In genomic region chr8:88633343-88633765, GRCm38 (mm10) we compare ENCODE assay signal across 11 mouse cellular contexts. TPM values are rescaled to one million over a fixed set of nuclear protein-coding genes. Genes with fewer than 3 reads are reported as not detected.
DNase-seq lines count a peak whose midpoint lies in the region; ATAC-seq and TF ChIP-seq lines count a peak whose summit lies in the region.
"Had no signal": no experiment of that assay in that cellular context is flagged by ENCODE, and none has a peak within 500 bp of the region (broad histone marks: within the 10 kb centered on the region; RNA-seq: fewer than 3 reads in every experiment).

No protein-coding gene starts in this region.

- H3K27me3 ChIP-seq in heart, embryonic 11.5 days (ENCODE audit: control insufficient read depth, insufficient read depth, low read length): peaks cover 9% of the 10 kb centered on the region

- no peaks in the 10 kb centered on the region for H3K9me3 ChIP-seq in heart, embryonic 11.5 days (replicated peaks; ENCODE audit: control insufficient read depth, low read length)
- H3K9me3 ChIP-seq: midbrain, embryonic 13.5 days had no signal

- 63% methylated on average over 7 of the region's 7 CpGs for WGBS in heart, embryonic 11.5 days (ENCODE audit: insufficient replicate concordance)
- 24% methylated on average over 7 of the region's 7 CpGs for WGBS in bone marrow, adult 2 months
- 34% methylated on average over 6 of the region's 7 CpGs for WGBS in macrophage (ENCODE audit: missing documents)

- peak; percentile 49 to 84 for DNase-seq in heart, adult 18-20 months
- no peak for DNase-seq in adipocyte (ENCODE audit: low spot score)
- no peak for DNase-seq in right cerebral cortex, postnatal 36 days (ENCODE audit: low spot score in 2 of 2)
- no peak for DNase-seq in urinary bladder, postnatal 25 days (ENCODE audit: low spot score)
- DNase-seq: adrenal gland, postnatal 10 days; gastrocnemius, postnatal 10 days had no signal

- peaks cover 75% of the 10 kb centered on the region for H3K79me2 ChIP-seq in macrophage (ENCODE audit: inconsistent target)

- H3K4me1 ChIP-seq in heart, embryonic 11.5 days (ENCODE audit: control insufficient read depth, insufficient read depth, low read length): peaks cover 3% of the 10 kb centered on the region; the same call in 1 of the 2 replicates
- H3K4me1 ChIP-seq in bone marrow, adult 2 months (ENCODE audit: control insufficient read depth, insufficient read depth, low read length): peaks cover 15% of the 10 kb centered on the region

- H3K27ac ChIP-seq in heart, embryonic 11.5 days (ENCODE audit: low read depth, low read length): no peak overlapping the region
- H3K27ac ChIP-seq in bone marrow, adult 2 months (ENCODE audit: control insufficient read depth, insufficient read depth, low read depth, low read length, poor library complexity): peak overlapping the region; percentile 66
- H3K27ac ChIP-seq in macrophage: peak overlapping the region; percentile 98
- H3K27ac ChIP-seq: midbrain, embryonic 13.5 days had no signal

- no peak overlapping the region for H3K4me2 ChIP-seq in heart, embryonic 11.5 days
- H3K4me2 ChIP-seq: midbrain, embryonic 13.5 days had no signal

- no peak overlapping the region for H3K9ac ChIP-seq in heart, embryonic 11.5 days (ENCODE audit: low read depth, low read length)
- H3K9ac ChIP-seq: midbrain, embryonic 13.5 days had no signal

- TF ChIP-seq CTCF in bone marrow, adult 2 months (IDR thresholded peaks at IDR 0.05; ENCODE audit: control insufficient read depth, insufficient read depth, low read length): no peak

- no peak for TF ChIP-seq POLR2A in bone marrow, adult 2 months (IDR thresholded peaks at IDR 0.05; ENCODE audit: borderline replicate concordance, control insufficient read depth, low read depth, low read length)

- no peak overlapping the region for H3K4me3 ChIP-seq in heart, embryonic 11.5 days (ENCODE audit: low read depth, low read length)
- peak overlapping the region; percentile 43 for H3K4me3 ChIP-seq in bone marrow, adult 2 months (replicated peaks; ENCODE audit: control insufficient read depth, low read depth, low read length)
- no peak overlapping the region for H3K4me3 ChIP-seq in macrophage (ENCODE audit: inconsistent target)
- H3K4me3 ChIP-seq: midbrain, embryonic 13.5 days had no signal

- ATAC-seq in heart, embryonic 11.5 days (replicated peaks; ENCODE audit: insufficient number of reproducible peaks, low FRiP score, low TSS enrichment): no peak
- peak; percentile 34 to 55 for ATAC-seq in hematopoietic stem cell, adult 5-6 weeks (replicated peaks in 1 of 2; ENCODE audit: insufficient read depth in 1 of 2, low FRiP score in 2 of 2, low TSS enrichment in 1 of 2, low read depth in 1 of 2, poor library complexity in 2 of 2, severe bottlenecking in 2 of 2)
- ATAC-seq: midbrain, embryonic 13.5 days had no signal

- no peaks in the 10 kb centered on the region for H3K36me3 ChIP-seq in heart, embryonic 11.5 days (ENCODE audit: control insufficient read depth, insufficient read depth, low read length)
- H3K36me3 ChIP-seq in macrophage (ENCODE audit: inconsistent target): peaks cover 38% of the 10 kb centered on the region
- H3K36me3 ChIP-seq: midbrain, embryonic 13.5 days had no signal

RNA-seq across cellular contexts. Expression of gene Snx20, which starts 2.6 kb away (rescaled TPM):
- total RNA-seq in heart, adult 18-20 months (2021): 1 to 10 TPM; 1.1 to 3.0 TPM
- polyA plus RNA-seq in heart, embryonic 11.5 days (2014; fragmentation: Nextera tagmentation; extraction: Ambion mirVana): 0.39 and 0.63 TPM in 2 replicates
- 7.9 and 18.6 TPM in 2 replicates for polyA plus RNA-seq in bone marrow, adult 2 months (2011; ENCODE audit: insufficient read depth, insufficient read length, low replicate concordance, missing spikeins)
- 12.2 and 13.9 TPM in 2 replicates for total RNA-seq in hematopoietic stem cell, adult 5-6 weeks (2017)
- 100 to 1,000 TPM in 18 of 26 experiments, 10 to 100 TPM in 8; 59.2 to 205 (median 116) TPM for total RNA-seq in macrophage (2018; cell fraction: chromatin; rRNA removed)
- 100 to 1,000 TPM in 8 of 26 experiments, 10 to 100 TPM in 18; 61.2 to 130 (median 81.0) TPM for total RNA-seq in macrophage (2018; cell fraction: cytosol; rRNA removed)
- total RNA-seq in macrophage (2018; cell fraction: nucleus; rRNA removed): 100 to 1,000 TPM in 16 of 26 experiments, 10 to 100 TPM in 10; 69.4 to 210 (median 108) TPM
- polyA plus RNA-seq in macrophage (2018): 46.2 to 58.6 TPM (median 53.5 TPM) in 3 replicates

RNA-seq across cellular contexts. Expression of gene Nod2, which starts 13.8 kb away (rescaled TPM):
- 1 to 10 TPM; 1.0 to 1.4 TPM for total RNA-seq in heart, adult 18-20 months (2021)
- 0.04 TPM in 1 of 2 replicates, not detected in the other for polyA plus RNA-seq in heart, embryonic 11.5 days (2014; fragmentation: Nextera tagmentation; extraction: Ambion mirVana)
- polyA plus RNA-seq in bone marrow, adult 2 months (2011; ENCODE audit: insufficient read depth, insufficient read length, low replicate concordance, missing spikeins): 2.6 TPM in 1 of 2 replicates, not detected in the other
- total RNA-seq in hematopoietic stem cell, adult 5-6 weeks (2017): 0.94 and 1.1 TPM in 2 replicates
- 100 to 1,000 TPM in 17 of 26 experiments, 10 to 100 TPM in 9; 26.8 to 294 (median 136) TPM for total RNA-seq in macrophage (2018; cell fraction: chromatin; rRNA removed)
- 10 to 100 TPM in 14 of 26 experiments, 1 to 10 TPM in 12; 3.3 to 31.6 (median 11.4) TPM for total RNA-seq in macrophage (2018; cell fraction: cytosol; rRNA removed)
- 100 to 1,000 TPM in 10 of 26 experiments, 10 to 100 TPM in 16; 17.1 to 234 (median 86.3) TPM for total RNA-seq in macrophage (2018; cell fraction: nucleus; rRNA removed)
- polyA plus RNA-seq in macrophage (2018): 2.4 to 4.6 TPM (median 2.9 TPM) in 3 replicates

Comparison
In these comparisons a context has a peak if more than half of its experiments do, and no peak if none do; other contexts are left out.
1. DNase-seq: peak in heart, adult 18-20 months (2 of 2); none in adipocyte (single experiment), right cerebral cortex, postnatal 36 days (0 of 2) and urinary bladder, postnatal 25 days (single experiment).